Mouse (Mus musculus): Measurements from ENCODE around the gene Abcc8.

The Abcc8 gene

DNA sequence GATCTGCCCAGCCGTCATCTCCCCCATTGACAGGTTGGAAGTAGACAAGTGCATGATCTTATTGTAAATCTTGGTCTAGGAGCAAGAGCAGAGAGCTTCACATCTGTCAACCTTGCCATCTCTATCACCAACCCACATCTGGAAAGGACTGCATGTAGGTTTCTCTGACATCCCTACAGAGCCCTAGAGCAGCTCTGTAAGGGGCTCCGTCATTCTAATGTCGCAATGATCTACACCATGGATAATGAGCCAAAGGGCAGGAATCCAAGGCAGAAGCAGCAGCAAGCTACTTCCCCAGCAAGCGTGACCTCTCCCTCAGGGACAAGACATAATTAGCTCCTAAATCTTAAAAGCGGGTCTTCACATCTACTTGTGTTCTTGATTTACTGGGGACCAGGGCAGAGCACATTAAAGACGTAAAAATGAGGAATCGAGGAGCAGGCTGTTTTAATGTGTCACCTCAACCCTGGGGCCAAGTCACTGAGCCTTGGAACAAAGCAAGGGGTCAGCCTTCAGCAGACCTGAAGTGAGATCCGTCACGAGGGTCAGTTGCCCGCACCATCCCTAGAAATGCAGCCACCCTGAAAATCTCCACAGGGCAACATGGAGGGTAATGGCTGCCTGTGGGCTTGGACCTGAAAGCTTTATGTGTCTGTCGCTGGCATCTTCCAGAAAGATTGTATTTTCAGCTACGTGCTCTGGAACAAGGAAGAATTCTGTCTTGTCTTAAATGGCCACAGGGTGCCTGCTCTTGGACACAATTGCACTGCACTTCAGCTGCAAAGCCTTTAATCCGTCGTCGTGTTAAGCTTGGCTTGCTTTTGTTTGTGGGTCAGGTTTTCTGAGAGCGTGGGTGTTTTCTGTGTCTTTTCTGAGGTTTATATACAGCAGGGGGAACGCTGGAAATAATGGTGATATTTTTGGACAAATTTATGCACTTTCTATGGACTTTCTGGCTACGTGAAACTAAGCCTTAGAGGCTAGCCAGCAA lies 25.0 kb downstream of the Abcc8 start:
- DNase-seq (ENCODE audit: low read depth), result no peak

DNA sequence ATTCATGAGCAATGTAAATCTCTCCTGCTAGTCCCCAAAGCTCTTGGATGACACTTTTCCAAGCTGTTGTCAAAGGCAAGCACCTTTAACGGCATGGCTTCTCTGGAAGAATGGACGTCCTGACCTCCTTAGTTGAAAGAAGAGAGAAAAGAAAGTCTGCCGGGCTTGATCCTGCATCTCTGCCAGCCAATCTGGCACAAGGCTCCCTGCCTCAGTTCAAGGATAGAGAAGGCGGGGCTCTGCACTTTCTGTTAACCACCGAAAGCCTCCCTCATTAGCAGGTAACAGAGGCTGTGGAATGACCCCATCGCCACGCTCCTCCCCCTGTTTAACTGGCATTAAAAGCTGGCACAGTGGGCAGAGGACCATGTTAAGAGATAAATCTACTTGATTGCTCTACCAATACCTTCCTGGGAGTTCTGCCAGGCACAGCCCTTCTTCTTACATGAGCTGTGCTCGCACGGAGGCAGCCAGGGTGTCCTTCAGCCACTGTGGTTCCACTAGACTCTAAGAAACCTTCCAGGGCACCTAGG lies 26.9 kb downstream of the Abcc8 start:
- DNase-seq (ENCODE audit: low read depth), result no peak

DNA sequence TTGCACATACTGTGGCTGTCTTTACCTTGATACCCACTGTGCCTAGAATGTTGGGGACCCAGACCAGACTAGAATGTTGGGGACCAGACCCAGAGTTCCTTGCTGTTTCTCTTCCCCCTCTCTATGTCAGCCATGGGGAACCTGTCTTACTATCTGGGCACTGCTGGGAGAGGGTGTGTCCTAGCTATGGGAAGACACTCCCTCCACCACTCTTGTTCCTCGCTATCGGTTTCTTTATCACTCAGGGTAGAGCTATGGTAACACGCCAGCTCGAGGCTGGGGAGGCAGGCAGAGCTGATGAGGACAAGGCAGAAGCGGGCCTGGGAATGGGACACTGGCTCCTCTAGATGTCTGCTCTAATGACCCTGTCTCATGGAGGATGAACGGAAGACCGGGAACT lies 32.4 kb downstream of the Abcc8 start:
- no peak for DNase-seq (ENCODE audit: low read depth)

DNA sequence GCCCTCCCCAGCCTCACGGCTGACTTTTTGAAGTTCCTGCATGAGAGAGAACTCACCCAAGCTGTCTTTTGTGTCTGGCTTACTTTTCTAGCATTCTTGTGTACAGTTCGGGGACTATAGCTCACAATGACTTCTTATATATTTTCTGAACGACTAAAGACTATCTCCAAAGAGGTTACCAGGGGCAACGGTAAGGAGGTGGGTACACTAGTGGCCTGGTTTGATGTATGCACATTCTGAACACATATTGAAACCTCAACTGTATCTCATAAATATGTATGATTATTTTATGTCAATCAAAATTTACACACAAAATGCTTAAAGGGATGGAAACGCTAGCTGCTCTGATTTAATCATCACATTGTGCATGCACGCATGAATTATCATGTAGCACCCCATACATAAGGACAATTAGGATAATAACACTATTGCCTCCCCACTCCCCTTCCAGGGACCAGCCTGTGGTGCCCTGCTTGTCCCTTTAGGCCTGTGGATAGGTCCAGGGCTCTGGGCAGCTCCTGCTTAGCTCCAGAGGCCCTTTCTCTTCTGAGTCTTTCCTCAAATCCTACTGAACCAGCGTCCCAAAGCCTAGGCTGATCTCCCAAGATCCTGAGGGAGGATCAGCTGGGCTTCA lies 33.0 kb downstream of the Abcc8 start:
- no peak for DNase-seq (ENCODE audit: low read depth)

DNA sequence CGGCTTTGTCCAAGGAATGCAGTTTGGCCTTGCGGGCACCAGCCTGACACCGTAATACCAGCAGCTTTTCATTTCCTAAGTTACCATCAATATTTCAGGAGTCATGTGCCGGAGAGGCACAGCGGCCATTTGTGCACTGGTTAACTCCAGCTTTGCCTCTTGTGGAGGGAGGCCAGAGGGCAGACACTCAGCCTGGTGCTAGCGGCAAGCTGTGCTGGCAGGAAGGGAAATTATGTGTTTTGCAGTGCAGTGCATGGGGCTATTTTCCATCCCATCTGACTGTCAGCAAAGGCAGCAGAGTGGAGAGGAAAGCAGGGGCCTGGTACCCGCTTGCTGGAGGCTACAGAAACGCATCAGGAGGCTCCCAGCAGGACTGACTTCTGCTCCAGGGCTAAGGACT lies 35.8 kb downstream of the Abcc8 start:
- DNase-seq (ENCODE audit: low read depth), result no peak

DNA sequence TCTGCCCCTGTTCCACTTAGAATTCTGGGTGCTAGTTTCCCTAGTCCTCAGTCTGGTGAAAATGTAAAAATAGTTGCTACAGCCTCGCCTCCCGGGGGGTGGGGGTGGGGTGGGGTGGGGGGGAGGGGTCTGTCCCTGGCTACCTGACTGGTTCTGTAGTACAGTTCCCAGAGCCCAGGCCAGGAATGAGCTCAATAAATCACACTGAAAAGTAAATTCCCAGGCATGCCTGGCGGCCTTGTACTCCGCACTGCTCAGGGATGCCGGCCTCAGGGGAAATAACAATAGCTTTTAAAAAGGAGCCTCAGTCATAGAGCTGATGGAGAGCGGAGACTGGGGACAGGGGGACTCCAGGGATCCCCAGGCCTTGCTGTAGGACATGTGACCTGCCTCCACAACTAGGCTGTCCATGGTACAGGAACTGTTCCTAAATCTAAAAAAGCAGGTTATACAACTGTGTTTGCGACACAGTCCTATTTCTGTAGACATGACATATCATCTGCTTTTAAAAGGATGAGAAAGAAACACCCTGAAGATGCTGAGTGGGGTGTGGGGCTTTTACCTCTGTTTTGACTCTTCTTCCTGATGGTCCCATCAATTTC lies 41.4 kb downstream of the Abcc8 start:
- DNase-seq (ENCODE audit: low read depth), result no peak

DNA sequence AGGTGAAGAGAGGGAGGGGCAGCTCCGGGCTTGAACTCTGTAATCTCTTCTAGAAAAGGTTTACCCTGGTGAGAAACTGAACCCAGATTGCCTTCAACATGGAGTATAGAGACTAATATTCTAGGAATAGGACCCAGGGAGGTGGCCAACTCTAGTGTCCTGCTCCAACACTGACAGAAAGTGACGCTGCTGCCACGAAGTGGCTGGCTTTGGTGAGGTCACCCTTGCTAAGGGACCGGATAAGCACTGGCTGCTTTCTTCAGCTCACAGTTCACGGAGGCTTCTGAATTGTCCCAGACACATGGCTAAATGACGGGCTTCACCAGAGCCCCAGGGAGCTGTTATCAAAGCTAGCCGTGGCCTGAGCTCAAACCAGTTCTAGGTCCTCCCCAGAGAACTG lies 46.0 kb downstream of the Abcc8 start:
- DNase-seq (ENCODE audit: low read depth), result no peak

DNA sequence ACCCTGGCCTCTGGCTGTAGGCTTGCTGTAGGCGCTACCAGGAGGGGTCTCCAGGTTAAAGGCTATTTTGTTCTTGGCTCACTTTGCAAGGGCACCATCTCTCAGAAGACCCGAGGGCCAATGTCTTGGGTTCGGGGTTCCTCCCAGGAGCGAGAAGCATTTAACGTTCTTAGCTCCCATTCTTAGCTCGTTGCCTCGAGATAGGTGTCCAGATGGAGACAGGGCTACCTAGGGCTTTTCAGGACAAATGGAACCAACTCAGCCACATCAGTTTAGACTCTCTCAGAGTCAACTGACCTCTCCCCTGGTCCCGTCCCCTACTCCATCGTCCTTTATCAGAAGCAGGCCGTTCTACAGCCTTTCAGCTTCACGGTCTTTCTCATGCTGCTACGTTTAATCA lies 47.6 kb downstream of the Abcc8 start:
- no peak for DNase-seq (ENCODE audit: low read depth)

DNA sequence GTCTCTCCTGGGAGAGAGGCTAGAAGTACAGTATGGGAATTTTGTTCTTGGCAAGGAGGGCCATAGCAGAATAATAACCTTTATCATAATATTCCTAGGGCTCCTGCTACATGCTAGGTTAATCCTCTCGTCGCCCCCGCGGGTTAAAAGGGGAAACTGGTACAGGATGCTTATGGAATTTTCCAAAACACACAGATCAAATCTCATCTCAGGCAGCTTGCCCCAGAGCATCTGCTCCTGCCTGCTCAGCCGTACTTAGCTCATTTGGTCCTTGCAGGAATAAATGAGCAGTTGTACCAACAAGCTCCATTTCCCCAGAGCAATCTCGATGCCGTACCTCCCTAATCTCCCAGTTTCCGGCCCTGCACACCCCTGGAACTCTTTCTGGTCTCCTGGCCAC lies 48.0 kb downstream of the Abcc8 start:
- DNase-seq (ENCODE audit: low read depth), result no peak

DNA sequence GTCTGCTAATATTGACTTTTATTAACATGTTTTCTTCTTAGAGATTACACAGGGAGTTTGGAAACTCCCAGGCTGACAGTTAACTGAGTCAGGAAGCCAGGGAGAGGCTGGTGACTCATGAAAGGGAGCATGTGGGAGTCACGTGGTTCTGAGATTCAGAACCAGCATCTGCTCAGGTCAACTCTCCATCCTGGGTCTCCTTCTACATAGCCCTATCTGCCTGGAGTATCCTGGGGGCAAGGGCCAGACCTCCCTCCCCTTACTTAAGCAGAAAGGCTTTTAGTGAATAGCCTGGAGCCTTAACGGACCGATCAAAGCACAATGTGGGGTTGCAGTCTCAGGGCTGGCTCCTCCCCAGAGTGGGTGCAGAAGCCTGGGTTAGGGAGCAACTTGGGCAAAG lies 48.6 kb downstream of the Abcc8 start:
- no peak for DNase-seq (ENCODE audit: low read depth)

DNA sequence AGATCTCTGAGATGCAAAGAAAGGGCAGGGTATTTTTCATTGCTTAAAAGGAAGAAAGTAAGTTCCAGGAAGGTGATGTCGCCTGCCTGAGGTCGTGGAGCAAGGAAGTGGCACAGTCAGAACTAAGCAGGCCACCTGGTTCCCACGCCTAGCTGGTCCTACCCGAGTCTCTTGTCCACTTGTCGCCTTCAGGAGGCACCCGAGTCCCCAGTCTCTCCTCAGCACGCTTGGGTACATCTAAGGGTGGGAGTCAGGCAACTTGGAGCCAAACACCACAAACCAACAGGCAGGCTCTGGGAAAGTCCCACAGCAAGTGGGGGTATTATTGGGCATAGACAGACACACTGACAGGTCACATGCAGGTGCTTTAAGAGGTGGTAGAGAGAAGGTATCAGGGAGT lies 49.1 kb downstream of the Abcc8 start:
- no peak for DNase-seq (ENCODE audit: low read depth)

DNA sequence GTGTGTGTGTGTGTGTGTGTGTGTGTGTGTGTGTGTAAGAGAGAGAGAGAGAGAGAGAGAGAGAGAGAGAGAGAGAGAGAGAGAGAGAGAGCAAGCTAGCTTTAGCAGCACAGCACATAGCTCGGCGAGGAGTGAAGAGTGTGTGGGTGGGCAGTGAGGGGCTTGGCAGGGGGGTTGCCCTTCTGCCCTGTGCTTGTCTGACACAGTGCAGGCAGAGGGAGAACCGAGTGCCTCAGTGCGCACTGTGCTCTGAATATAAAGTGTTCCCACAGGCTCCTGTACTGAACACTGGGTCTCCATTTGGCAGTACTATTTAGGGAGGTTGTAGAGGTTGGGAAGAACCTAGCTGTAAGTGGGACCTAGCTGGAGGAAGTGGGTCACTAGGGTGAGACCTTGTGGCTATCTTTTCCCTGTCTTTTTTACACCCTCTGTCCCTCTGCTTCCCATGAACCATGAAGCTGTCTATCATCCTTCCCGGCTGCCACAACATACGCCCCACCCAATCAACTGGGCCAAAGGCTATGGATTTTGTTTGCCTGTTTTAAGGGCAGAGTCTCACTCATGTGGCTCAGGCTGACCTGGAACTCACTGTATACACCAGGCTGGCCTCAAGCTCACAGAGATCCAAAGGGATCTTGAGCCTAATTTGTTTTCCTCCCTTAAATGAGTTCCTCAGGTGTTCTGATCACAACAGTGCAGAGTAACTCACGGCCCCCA lies 50.2 kb downstream of the Abcc8 start:
- no peak for DNase-seq (ENCODE audit: low read depth)

DNA sequence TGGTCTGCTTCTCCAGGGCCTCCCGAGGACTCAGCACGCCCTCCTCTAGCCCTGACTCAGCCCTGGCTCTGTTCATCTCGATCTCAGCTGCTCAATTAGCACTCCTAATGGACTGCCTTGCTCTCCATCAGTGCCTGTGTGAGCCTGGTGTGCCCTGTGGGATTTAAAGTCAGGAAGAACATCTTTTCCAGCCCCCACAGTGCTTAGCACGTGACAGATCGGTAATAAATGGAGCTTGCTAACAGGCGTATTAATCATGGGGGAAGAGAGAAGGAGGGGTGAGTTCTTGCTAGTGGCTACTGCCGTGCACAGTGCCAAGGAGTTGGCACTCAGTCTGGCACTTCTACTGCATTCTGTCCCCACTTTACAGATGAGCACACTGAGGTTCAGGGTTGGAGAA lies 51.6 kb downstream of the Abcc8 start:
- DNase-seq (ENCODE audit: low read depth), result no peak

DNA sequence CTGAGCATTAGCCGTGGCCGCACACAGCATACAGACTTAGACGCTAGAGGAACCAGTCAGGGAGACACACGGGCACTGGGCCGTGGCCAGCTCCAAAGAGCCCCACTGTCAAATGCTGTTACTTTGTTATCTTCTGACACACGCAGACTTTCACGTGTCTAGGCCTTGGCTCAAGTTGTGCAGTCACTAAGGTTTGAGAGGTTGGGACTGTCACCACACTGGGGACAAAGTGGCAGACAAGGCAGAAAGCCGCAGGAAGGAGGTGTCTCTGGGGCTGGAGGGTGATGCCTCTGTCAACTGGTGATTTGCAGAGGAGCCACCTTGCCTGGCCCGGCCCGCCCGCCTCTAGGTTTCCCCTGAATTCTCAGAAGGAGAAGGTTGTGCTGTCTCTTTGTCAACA lies 54.5 kb downstream of the Abcc8 start:
- DNase-seq (ENCODE audit: low read depth), result no peak

DNA sequence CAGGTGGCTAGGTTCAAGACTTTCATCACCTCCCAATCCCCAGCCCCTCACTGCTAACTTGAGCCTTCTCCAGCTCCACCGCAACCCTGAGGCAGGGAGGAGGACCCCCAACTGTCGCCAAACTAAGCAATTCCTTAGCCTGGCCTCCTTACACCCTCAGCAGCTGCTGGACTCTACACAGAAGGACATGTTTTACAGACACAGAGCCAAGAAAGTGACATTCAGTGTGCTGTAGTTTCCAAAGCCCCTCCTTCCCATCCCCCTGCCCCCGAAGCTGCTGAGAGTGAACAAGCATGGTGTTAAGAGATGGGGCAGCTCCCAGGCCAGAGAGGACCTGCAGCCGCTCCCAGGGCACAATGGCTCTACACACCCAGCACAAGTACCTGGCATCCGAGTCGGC lies 55.4 kb downstream of the Abcc8 start:
- no peak for DNase-seq (ENCODE audit: low read depth)

DNA sequence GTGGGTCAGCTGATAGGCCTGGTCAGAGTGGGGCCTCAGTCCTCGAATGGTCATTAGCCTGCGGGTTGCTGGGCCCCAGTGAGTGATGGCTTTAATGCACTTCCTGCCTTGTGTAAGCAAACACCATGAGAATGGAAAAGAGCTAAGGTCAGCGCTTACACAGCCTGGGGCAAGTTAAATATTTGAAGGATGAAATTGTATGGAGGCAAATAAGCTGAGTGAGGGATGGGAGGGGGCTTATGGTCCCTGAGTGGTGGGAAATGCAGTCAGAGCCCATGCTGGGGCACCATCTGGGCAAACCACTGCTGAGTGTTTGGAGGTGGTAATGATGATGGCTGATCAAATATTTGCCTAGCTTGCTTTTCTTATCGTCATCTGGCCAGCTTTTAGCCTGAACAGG lies 56.9 kb downstream of the Abcc8 start:
- DNase-seq (ENCODE audit: low read depth), result no peak

DNA sequence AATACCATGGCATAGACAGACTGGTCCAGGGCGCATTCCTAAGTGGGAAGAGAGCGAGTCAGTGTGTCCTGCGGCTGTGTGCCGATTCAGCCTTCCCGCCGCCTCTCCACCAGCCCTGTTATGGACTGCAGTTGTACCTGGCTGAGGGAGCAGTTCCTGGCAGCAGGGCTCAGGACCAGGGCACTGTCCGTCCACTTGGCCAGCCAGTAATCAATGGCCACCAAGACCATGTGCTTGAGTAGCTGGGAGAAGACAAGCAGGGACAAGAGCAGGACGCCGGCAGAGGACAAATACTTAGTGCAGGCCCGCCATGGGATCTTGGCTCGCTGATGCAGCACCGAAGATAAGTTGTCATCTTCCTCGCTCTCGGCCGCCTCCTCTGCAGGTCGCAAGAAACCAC lies 62.8 kb downstream of the Abcc8 start:
- DNase-seq (ENCODE audit: low read depth), result no peak

DNA sequence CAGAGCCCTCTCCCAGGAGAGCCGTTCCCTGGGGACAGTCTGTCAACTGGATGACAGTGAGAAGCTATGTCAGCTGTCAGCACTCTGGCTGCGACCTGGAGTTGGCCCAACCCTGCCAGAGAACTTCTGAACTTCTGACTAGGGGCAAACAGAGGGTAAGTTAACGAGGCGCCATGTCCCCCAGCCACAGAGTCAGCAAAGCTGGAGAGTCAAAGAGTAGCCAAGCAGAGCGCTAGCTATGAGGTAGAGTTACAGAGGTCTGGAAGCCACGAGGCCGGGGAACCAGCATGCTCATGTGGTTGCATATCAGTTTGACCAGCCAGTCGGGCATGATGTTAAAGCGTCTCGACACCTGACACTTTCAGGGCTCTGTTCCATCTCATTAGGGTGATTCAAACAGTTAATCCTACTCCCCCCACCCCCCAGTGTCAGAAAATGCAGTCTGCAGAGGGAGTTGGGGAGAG lies 63.7 kb downstream of the Abcc8 start:
- no peak for DNase-seq (ENCODE audit: low read depth)

DNA sequence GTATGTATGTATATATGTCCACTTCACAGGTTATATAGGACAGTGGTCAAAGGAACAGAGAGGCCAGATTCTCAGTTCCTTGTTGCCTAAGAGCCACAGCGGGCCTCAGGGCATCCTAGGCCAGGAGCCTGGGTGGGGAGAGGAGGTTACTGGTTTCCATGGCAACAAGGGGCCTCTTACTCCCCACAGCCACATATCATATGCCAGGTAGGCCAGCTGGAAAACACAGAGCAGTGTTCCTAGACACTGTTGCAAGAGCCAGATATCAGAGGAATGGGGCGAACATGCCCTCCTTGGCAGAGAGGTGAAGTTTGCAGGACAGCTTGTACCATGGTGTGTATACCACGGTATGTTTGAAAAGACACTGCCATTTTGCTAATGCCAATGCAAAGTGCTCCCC lies 66.4 kb downstream of the Abcc8 start:
- no peak for DNase-seq (ENCODE audit: low read depth)

DNA sequence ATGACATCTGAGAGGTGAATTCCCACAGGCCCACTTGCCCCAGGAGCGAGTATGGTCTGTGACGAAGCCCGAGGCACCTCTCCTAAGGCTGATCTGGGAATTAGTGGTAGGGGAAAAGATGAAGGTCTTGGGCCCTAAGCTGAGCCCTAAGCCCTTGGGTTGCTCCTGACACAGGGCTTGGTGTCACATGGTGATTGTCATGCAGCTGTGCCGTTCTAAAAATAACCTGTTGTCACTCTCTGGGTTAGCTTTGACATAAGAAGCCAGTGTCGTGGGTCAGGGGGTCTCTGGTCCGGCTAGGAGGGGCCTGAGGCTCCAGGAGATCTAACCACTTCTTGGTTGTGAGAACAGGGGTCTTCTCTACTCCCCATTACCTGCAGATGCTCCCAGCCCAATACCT lies 67.9 kb downstream of the Abcc8 start:
- DNase-seq (ENCODE audit: low read depth), result no peak

DNA sequence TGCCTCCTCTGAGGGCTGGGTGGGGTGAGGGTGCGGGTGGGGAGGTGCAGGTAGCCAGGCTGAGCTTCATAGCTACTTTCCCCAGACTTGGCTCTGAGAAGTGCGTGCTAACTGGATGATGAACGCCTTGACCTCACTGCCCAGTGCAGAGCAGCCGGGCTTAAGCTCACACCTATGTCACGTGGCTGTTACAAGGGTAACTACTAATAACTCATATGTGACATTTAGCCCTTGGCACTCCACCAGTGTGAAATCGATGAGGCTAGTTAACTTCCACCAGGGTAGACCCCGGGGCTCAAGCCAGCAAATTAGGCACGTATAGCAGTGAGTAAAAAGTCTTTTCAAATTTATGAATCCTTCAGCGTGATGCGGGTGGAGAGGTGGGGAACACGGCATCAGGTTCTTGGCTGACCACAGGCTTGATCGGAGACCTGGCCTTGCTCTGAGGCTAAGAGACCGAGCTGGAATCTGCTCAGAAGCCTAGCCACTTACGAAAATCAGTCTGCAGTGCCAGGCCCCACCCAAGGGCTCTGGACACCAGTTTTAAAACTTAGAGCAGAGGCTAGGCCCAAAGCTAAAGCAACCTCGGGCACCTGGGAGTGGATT lies 68.5 kb downstream of the Abcc8 start:
- DNase-seq (ENCODE audit: low read depth), result no peak

DNA sequence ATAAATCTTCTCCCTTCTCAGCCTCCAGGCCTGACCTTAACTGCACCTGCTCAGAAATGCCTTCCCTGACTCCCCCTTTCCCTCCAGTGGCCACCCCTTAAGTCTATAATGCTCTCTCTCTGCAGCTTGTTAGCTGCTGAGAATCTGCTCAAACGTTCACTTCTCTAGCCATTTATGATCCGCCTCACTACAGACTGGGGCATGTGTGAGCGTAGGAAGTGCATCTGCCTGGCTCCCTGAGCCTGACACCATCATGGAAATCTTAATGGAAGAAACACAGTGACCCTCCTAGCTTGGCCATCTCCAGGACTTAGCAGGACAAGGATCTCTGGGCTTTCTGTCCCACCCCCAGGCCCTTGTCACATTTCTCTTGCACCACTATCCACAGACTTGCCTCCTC lies 69.8 kb downstream of the Abcc8 start:
- no peak for DNase-seq (ENCODE audit: low read depth)

Measured in c-Kit-positive CD71-positive TER-119-negative erythroid progenitor cells, embryonic 14.5 days (primary cell).